Mouse (Mus musculus) gastrocnemius, adult 2 months (tissue): ENCODE measurements at regions not wholly inside any gene's neighbourhood (a gene's known extent, or its start where the extent isn't known, plus 50 kb on each side); places are given as distances from the start of the nearest gene placed in this dataset.

ENCODE experiments used
- DNase-seq: peaks from one replicate; pipeline ENCODE4 v3.0.0; 2022
- H3K27ac ChIP-seq: fragments of 200-600 bp; 2 replicates; pipeline ENCODE4 v1.8.1; 2022; ENCODE audit warnings: mild to moderate bottlenecking
- H3K4me3 ChIP-seq: fragments of 200-600 bp; 2 replicates; pipeline ENCODE4 v1.8.1; 2022; ENCODE audit warnings: mild to moderate bottlenecking, moderate library complexity
- CTCF ChIP-seq: fragments of 200-600 bp; IDR thresholded peaks from 2 replicates; pipeline ENCODE4 v1.8.1; 2022; ENCODE audit warnings: antibody characterized with exemption, mild to moderate bottlenecking, moderate library complexity
- intact Hi-C: fragments of 180-260 bp; cut with DNase I; formaldehyde crosslinking; loops from one replicate; pipeline ENCODE4 v1.15.1; 2025

GRCm38 (mm10) chrX:161660106-161660505, 56.8 kb upstream of the Rai2 start:
- Histone ChIP-seq H3K4me3 (no peak overlapping the region), H3K27ac (no peak overlapping the region)
- TF ChIP-seq CTCF = no peak
- intact Hi-C loops = no loop called here
- DNase-seq = no peak

GRCm38 (mm10) chrX:161661936-161662335, 54.9 kb upstream of the Rai2 start:
- H3K4me3 ChIP-seq = no peak overlapping the region
- intact Hi-C loops = no loop called here
- no peak for DNase-seq
- no peak for TF ChIP-seq CTCF
- no peak overlapping the region for H3K27ac ChIP-seq
